Mouse (Mus musculus) adrenal gland, postnatal 14 days (tissue): ENCODE measurements at regions not wholly inside any gene's neighbourhood (a gene's known extent, or its start where the extent isn't known, plus 50 kb on each side); places are given as distances from the start of the nearest gene placed in this dataset.
"Not testable (repeated sequence)": the region's sequence is repeated elsewhere in the genome, so short reads cannot be mapped to it uniquely, and the experiment has no call there.

ENCODE experiments used
- DNase-seq: peaks from one replicate; pipeline ENCODE4 v3.0.0; 2021; ENCODE audit warnings: mixed read lengths

DNA sequence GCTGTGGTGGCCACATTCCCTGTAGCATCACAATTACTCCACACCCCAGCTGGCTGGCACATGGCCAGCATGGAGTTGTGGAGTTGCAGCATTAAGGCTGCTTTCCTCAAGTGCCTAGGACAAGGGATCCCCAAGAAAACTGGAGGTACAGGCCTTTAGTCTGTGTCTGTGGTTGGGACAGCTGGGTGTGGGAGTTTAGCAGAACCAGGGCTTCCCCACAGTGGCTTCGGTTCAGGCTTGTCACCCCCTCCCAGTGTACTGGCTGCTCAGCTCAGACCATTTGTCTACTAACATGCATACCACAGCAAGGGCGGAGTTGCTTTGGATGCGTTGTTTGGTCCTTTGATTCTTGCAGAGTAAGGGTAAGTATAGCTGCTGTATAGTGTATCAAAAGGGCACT lies 79.1 kb upstream of the Neurl1b start:
- DNase-seq, result no peak

- DNase-seq, result peak; percentile 18
Observed at GRCm38 (mm10) chr17:26336011-26336410, 78.6 kb upstream of the Neurl1b start.

DNA sequence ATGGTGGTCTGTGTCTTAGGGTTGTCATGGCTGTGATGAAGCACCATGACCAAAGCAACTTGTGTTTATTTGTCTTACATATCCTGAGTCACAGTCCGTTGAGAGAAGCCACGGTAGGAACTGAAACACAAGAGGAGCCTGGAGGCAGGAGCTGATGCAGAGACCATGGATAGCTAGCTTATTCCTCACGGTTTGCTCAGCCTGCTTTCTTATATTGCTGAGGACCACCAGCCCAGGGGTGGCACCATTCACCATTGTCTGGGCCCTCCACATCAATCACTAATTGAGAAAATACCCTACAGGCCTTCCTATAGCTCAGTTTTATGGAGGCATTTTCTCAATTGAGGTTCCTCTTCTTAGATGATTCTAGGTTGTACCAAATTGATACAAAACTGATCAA lies 77.5 kb upstream of the Neurl1b start:
- DNase-seq, result no peak

GRCm38 (mm10) chr17:26345436-26345835 lies 69.2 kb upstream of the Neurl1b start:
- DNase-seq, result not testable (repeated sequence)

DNA sequence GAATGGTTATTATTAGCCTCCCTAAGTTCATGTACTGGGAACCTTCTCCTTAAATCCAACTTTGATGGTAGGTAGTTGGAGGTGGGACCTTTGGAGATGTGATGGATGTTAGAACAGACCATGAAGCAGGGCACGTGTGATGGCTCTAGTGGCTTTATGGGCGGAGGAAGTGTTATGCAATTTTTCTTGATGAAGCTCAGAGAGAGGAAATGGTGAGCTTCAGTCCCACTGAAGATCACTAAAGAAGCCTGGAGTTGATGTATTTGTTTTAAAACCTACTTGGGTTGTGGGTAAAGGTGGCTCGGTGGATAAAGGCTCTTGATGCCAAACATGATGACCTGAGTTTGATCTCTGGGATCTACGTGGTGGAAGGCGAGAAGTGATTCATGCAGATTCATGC lies 66.5 kb upstream of the Neurl1b start:
- DNase-seq, result no peak

GRCm38 (mm10) chr17:26349741-26350140 lies 64.9 kb upstream of the Neurl1b start:
- no peak for DNase-seq

GRCm38 (mm10) chr17:26350216-26350615 lies 64.4 kb upstream of the Neurl1b start:
- DNase-seq, result no peak

DNA sequence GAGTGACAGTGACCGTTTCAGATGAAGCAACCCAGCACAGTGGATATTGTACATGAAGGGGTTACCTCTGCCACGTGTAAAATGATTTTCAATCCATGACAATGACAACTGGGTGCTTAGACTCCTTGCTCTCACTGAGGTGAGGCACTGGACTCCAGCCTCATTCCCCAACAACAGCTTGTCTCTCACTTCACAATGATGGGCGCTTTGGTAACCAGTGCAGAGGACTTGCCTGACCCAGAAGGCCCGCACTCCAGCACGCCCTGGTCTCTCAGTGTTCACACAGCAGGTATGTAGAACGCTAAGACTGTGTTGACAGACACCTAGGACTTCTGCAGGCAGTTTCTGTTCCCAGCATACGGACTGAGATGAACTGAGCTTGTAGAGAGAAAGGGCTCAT lies 62.6 kb upstream of the Neurl1b start:
- no peak for DNase-seq

DNA sequence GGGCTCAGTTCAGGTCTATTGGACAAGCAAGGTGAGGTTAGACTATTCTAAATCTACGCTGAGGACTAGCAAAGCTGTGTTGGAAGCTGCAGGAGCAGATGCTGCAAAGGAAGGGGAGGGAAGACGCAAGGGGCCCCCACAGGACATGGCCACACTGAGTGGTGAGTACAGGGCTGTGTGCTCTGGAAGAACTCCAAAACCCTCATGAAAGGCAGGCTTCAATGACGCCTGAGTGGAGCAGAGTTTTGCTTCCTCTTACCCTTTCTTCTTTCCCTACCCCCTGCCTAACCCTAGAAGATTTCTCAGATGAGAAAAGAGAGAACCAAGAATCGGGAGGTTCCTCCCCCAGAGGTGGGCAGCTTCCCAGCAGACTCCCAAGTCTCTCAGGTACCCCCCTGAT lies 61.9 kb upstream of the Neurl1b start:
- DNase-seq, result no peak

- DNase-seq, result no peak
Observed at GRCm38 (mm10) chr17:26354431-26354830, 60.2 kb upstream of the Neurl1b start.

DNA sequence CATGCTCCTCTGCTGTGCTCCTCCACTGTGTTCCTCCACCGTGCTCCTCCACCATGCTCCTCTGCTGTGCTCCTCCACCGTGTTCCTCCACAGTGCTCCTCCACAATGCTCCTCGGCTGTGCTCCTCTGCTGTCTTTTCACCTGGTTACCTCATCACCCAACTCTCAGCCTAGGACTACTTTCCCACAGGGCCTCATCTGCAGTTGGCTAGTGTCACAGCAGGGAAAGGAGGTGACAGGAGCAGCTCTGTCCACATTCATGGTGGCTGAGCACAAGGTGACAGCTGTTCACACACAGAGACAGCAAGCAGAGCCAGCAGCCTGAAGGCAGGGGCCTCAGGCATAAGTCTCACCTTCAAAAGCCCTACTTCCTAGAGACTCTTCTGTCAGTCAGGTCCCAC lies 59.3 kb upstream of the Neurl1b start:
- DNase-seq, result no peak

DNA sequence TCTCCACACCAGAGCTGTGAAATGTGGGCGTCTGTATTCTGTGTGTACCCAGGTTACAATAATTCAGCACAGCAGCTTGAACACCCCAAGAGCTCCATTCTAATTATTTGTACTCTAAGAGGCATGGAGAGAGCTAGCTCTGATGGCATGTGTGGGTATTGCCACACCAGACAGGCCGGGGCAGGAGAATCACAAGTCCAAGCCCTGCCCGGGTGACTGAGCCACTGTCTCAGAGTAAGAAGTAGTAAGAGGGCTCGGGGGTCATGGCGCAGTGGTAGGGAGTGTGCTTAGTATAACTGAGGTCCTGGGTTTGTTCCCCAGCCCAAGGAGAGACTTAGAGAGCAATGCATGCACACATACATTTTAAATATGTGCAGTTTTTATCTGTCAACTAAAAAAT lies 57.7 kb upstream of the Neurl1b start:
- no peak for DNase-seq

GRCm38 (mm10) chr17:26357784-26358183 lies 56.8 kb upstream of the Neurl1b start:
- DNase-seq, result no peak

DNA sequence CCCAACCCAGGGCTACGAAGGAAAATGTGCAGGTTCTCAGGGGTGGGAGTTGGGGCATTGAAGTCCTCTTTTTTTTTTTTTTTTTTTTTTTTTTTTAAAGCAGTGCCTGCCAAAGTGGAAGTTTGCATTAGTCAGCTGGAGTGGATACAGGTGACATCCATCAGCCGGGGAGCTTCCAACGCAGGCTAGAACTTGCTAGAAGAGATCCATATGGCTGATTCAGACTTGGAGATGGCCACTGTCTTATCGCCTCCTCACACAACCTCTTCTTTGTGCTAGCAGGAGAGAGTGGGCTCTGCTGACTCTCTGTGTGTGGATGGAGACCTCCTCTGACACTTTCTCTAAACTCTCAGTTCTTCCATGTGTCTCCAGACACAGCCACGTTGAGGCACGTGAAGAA lies 53.9 kb upstream of the Neurl1b start:
- DNase-seq, result no peak

GRCm38 (mm10) chr17:26361420-26361819 lies 53.2 kb upstream of the Neurl1b start:
- no peak for DNase-seq

DNA sequence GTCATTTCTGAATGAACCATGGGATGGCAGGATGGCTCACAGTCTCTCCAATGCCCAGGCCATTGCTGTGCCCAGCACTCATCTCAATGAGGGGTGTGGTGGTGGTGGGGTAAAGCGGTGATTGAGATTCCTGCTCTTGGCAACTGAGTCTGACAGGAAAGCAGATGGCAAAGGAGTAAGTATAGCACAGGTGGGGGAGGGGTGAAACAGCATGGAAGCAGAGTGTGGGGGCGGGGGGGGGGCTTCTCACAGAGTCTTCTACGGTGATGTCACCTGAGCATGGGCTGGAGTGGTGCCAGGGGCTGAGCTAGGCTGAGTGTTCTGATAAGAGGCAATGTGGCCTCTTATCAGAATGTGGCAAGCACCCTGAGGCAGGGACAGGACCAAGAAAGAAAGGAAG lies 52.6 kb upstream of the Neurl1b start:
- no peak for DNase-seq

GRCm38 (mm10) chr17:26362586-26363361 lies 51.9 kb upstream of the Neurl1b start:
- no peak for DNase-seq

- DNase-seq, result peak; percentile 2
Observed at GRCm38 (mm10) chr17:26363853-26364532, 50.6 kb upstream of the Neurl1b start.
